8 mouse cellular contexts compared by ENCODE assay signal in genomic region chr10:80180823-80181222, GRCm38 (mm10). TPM values are rescaled to one million over a fixed set of nuclear protein-coding genes. Genes with fewer than 3 reads are reported as not detected.
DNase-seq lines count a peak whose midpoint lies in the region; ATAC-seq lines count a peak whose summit lies in the region.

No protein-coding gene starts in this region.

- H3K4me2 ChIP-seq in heart, embryonic 15.5 days = peak overlapping the region; percentile 89
- peak overlapping the region; percentile 92 for H3K4me2 ChIP-seq in embryonic facial prominence, embryonic 12.5 days (replicated peaks)
- peak overlapping the region; percentile 90 for H3K4me2 ChIP-seq in hindbrain, embryonic 11.5 days (replicated peaks; ENCODE audit: low read depth, low read length)
- peak overlapping the region; percentile 83 for H3K4me2 ChIP-seq in midbrain, embryonic 11.5 days

- 61% methylated on average over 5 of the region's 5 CpGs for WGBS in heart, embryonic 15.5 days
- 14% methylated on average over 5 of the region's 5 CpGs for WGBS in embryonic facial prominence, embryonic 12.5 days
- 50% methylated on average over 5 of the region's 5 CpGs for WGBS in hindbrain, embryonic 11.5 days
- WGBS in midbrain, embryonic 11.5 days = 40% methylated on average over 5 of the region's 5 CpGs

- intact Hi-C loops in heart, postnatal 25 days (cut with DNase I) = no loop called here
- intact Hi-C loops in gastrocnemius, postnatal 36 days (cut with DNase I) = no loop called here

- no peak for DNase-seq in heart, postnatal 25 days (ENCODE audit: low spot score)
- no peak for DNase-seq in hindbrain, embryonic 11.5 days (ENCODE audit: low spot score)
- DNase-seq in midbrain, embryonic 11.5 days (ENCODE audit: low spot score, missing footprints) = peak; percentile 84
- DNase-seq in embryo, embryonic 10 days (ENCODE audit: low spot score) = no peak
- no peak for DNase-seq in gastrocnemius, postnatal 36 days
- DNase-seq in Muller cell, postnatal 12 days (ENCODE audit: inconsistent ontology term) = no peak

- ATAC-seq in heart, embryonic 15.5 days (replicated peaks; ENCODE audit: insufficient number of reproducible peaks, insufficient read depth, low FRiP score, low read depth) = no peak
- ATAC-seq in embryonic facial prominence, embryonic 12.5 days (ENCODE audit: insufficient number of reproducible peaks, insufficient read depth, low FRiP score, low TSS enrichment) = no peak
- ATAC-seq in hindbrain, embryonic 11.5 days (ENCODE audit: low FRiP score) = no peak
- ATAC-seq in midbrain, embryonic 11.5 days (ENCODE audit: low FRiP score) = no peak

- H3K9ac ChIP-seq in heart, embryonic 15.5 days = no peak overlapping the region; the same call in 1 of the 2 replicates
- peak overlapping the region; percentile 96 for H3K9ac ChIP-seq in embryonic facial prominence, embryonic 12.5 days
- H3K9ac ChIP-seq in hindbrain, embryonic 11.5 days (ENCODE audit: low read depth, low read length) = peak overlapping the region; percentile 99
- peak overlapping the region; percentile 97 for H3K9ac ChIP-seq in midbrain, embryonic 11.5 days (ENCODE audit: low read length)

- no peaks in the 10 kb centered on the region for H3K9me3 ChIP-seq in heart, embryonic 15.5 days (replicated peaks)
- H3K9me3 ChIP-seq in embryonic facial prominence, embryonic 12.5 days = no peaks in the 10 kb centered on the region
- H3K9me3 ChIP-seq in hindbrain, embryonic 11.5 days (ENCODE audit: control insufficient read depth, low read length) = no peaks in the 10 kb centered on the region
- no peaks in the 10 kb centered on the region for H3K9me3 ChIP-seq in midbrain, embryonic 11.5 days (ENCODE audit: control insufficient read depth, low read length)

- no peak overlapping the region for H3K27ac ChIP-seq in heart, embryonic 15.5 days
- peak overlapping the region; percentile 83; the same call in 1 of the 2 replicates for H3K27ac ChIP-seq in embryonic facial prominence, embryonic 12.5 days
- H3K27ac ChIP-seq in hindbrain, embryonic 11.5 days (ENCODE audit: low read depth, low read length) = no peak overlapping the region
- H3K27ac ChIP-seq in midbrain, embryonic 11.5 days (ENCODE audit: low read depth, low read length) = peak overlapping the region; percentile 61; the same call in 1 of the 2 replicates

- H3K27me3 ChIP-seq in heart, embryonic 15.5 days = peaks cover 4% of the 10 kb centered on the region; the same call in 1 of the 2 replicates
- H3K27me3 ChIP-seq in embryonic facial prominence, embryonic 12.5 days = no peaks in the 10 kb centered on the region
- H3K27me3 ChIP-seq in hindbrain, embryonic 11.5 days (ENCODE audit: control insufficient read depth, insufficient read depth, low read length) = 0 out of 2 replicates have a peak, but pooled peaks cover 2% of the 10 kb centered on the region
- peaks cover under 1% of the 10 kb centered on the region; the same call in 1 of the 2 replicates for H3K27me3 ChIP-seq in midbrain, embryonic 11.5 days (ENCODE audit: control insufficient read depth, insufficient read depth, low read length)

- H3K4me3 ChIP-seq in heart, embryonic 15.5 days = 0 out of 2 replicates have a peak overlapping the region, but pooled peaks have one; percentile 76
- H3K4me3 ChIP-seq in embryonic facial prominence, embryonic 12.5 days = peak overlapping the region; percentile 74
- H3K4me3 ChIP-seq in hindbrain, embryonic 11.5 days (ENCODE audit: low read depth, low read length) = peak overlapping the region; percentile 93
- peak overlapping the region; percentile 76 for H3K4me3 ChIP-seq in midbrain, embryonic 11.5 days (ENCODE audit: low read depth, low read length)

- peaks cover 31% of the 10 kb centered on the region for H3K4me1 ChIP-seq in heart, embryonic 15.5 days (replicated peaks)
- H3K4me1 ChIP-seq in embryonic facial prominence, embryonic 12.5 days = peaks cover 22% of the 10 kb centered on the region
- H3K4me1 ChIP-seq in hindbrain, embryonic 11.5 days (replicated peaks; ENCODE audit: control insufficient read depth, insufficient read depth, low read length) = peaks cover 14% of the 10 kb centered on the region
- peaks cover 45% of the 10 kb centered on the region for H3K4me1 ChIP-seq in midbrain, embryonic 11.5 days (ENCODE audit: control insufficient read depth, insufficient read depth, low read length)

- H3K36me3 ChIP-seq in heart, embryonic 15.5 days = no peaks in the 10 kb centered on the region
- H3K36me3 ChIP-seq in embryonic facial prominence, embryonic 12.5 days = peaks cover 8% of the 10 kb centered on the region; the same call in 1 of the 2 replicates
- H3K36me3 ChIP-seq in hindbrain, embryonic 11.5 days (ENCODE audit: control insufficient read depth, insufficient read depth, low read length) = no peaks in the 10 kb centered on the region
- peaks cover 4% of the 10 kb centered on the region; the same call in 1 of the 2 replicates for H3K36me3 ChIP-seq in midbrain, embryonic 11.5 days (ENCODE audit: control insufficient read depth, insufficient read depth, low read length)

RNA-seq across cellular contexts. Expression of gene Efna2, which starts 1.5 kb away (rescaled TPM):
- 8.6 and 9.7 TPM in 2 replicates for polyA plus RNA-seq in heart, embryonic 15.5 days (2015; fragmentation: Nextera tagmentation; extraction: Ambion mirVana)
- 1 to 10 TPM in 1 of 2 experiments, under 1 TPM in 1; 0.91 to 1.1 TPM for total RNA-seq in heart, postnatal 25 days (2021)
- 55.8 and 56.9 TPM in 2 replicates for polyA plus RNA-seq in embryonic facial prominence, embryonic 12.5 days (2016; fragmentation: Nextera tagmentation; extraction: Ambion mirVana)
- polyA plus RNA-seq in hindbrain, embryonic 11.5 days (2014; fragmentation: Nextera tagmentation; extraction: Ambion mirVana) = 24.8 and 34.2 TPM in 2 replicates
- 78.1 and 91.7 TPM in 2 replicates for polyA plus RNA-seq in midbrain, embryonic 11.5 days (2014; fragmentation: Nextera tagmentation; extraction: Ambion mirVana)
- under 1 TPM; 0.27 to 0.31 TPM for total RNA-seq in gastrocnemius, postnatal 36 days (2021)

RNA-seq across cellular contexts. Expression of gene 1600002K03Rik, which starts 8.1 kb away (rescaled TPM):
- polyA plus RNA-seq in heart, embryonic 15.5 days (2015; fragmentation: Nextera tagmentation; extraction: Ambion mirVana) = 7.7 and 9.1 TPM in 2 replicates
- 1 to 10 TPM; 4.2 to 5.2 TPM for total RNA-seq in heart, postnatal 25 days (2021)
- 11.6 and 13.0 TPM in 2 replicates for polyA plus RNA-seq in embryonic facial prominence, embryonic 12.5 days (2016; fragmentation: Nextera tagmentation; extraction: Ambion mirVana)
- 7.6 and 9.4 TPM in 2 replicates for polyA plus RNA-seq in hindbrain, embryonic 11.5 days (2014; fragmentation: Nextera tagmentation; extraction: Ambion mirVana)
- polyA plus RNA-seq in midbrain, embryonic 11.5 days (2014; fragmentation: Nextera tagmentation; extraction: Ambion mirVana) = 8.0 and 8.7 TPM in 2 replicates
- total RNA-seq in gastrocnemius, postnatal 36 days (2021) = 1 to 10 TPM; 4.7 to 5.1 TPM

RNA-seq across cellular contexts. Expression of gene Cirbp, which starts 15.0 kb away (rescaled TPM):
- 86.7 and 90.2 TPM in 2 replicates for polyA plus RNA-seq in heart, embryonic 15.5 days (2015; fragmentation: Nextera tagmentation; extraction: Ambion mirVana)
- total RNA-seq in heart, postnatal 25 days (2021) = 10 to 100 TPM; 31.7 to 43.1 TPM
- polyA plus RNA-seq in embryonic facial prominence, embryonic 12.5 days (2016; fragmentation: Nextera tagmentation; extraction: Ambion mirVana) = 151 and 159 TPM in 2 replicates
- 83.4 and 90.4 TPM in 2 replicates for polyA plus RNA-seq in hindbrain, embryonic 11.5 days (2014; fragmentation: Nextera tagmentation; extraction: Ambion mirVana)
- 81.5 and 87.1 TPM in 2 replicates for polyA plus RNA-seq in midbrain, embryonic 11.5 days (2014; fragmentation: Nextera tagmentation; extraction: Ambion mirVana)
- total RNA-seq in gastrocnemius, postnatal 36 days (2021) = 10 to 100 TPM; 22.6 to 28.3 TPM

RNA-seq across cellular contexts. Expression of gene Midn, which starts 32.8 kb away (rescaled TPM):
- polyA plus RNA-seq in heart, embryonic 15.5 days (2015; fragmentation: Nextera tagmentation; extraction: Ambion mirVana) = 11.6 and 16.8 TPM in 2 replicates
- total RNA-seq in heart, postnatal 25 days (2021) = 100 to 1,000 TPM in 1 of 2 experiments, 10 to 100 TPM in 1; 92.1 to 120 TPM
- polyA plus RNA-seq in embryonic facial prominence, embryonic 12.5 days (2016; fragmentation: Nextera tagmentation; extraction: Ambion mirVana) = 33.4 and 35.1 TPM in 2 replicates
- polyA plus RNA-seq in hindbrain, embryonic 11.5 days (2014; fragmentation: Nextera tagmentation; extraction: Ambion mirVana) = 66.7 and 67.1 TPM in 2 replicates
- polyA plus RNA-seq in midbrain, embryonic 11.5 days (2014; fragmentation: Nextera tagmentation; extraction: Ambion mirVana) = 66.0 and 71.3 TPM in 2 replicates
- 10 to 100 TPM; 37.6 to 49.3 TPM for total RNA-seq in gastrocnemius, postnatal 36 days (2021)

RNA-seq across cellular contexts. Expression of gene Cbarp, which starts 40.2 kb away (rescaled TPM):
- 1.7 and 2.9 TPM in 2 replicates for polyA plus RNA-seq in heart, embryonic 15.5 days (2015; fragmentation: Nextera tagmentation; extraction: Ambion mirVana)
- total RNA-seq in heart, postnatal 25 days (2021) = 1 to 10 TPM; 2.4 to 3.1 TPM
- 8.4 and 8.5 TPM in 2 replicates for polyA plus RNA-seq in embryonic facial prominence, embryonic 12.5 days (2016; fragmentation: Nextera tagmentation; extraction: Ambion mirVana)
- polyA plus RNA-seq in hindbrain, embryonic 11.5 days (2014; fragmentation: Nextera tagmentation; extraction: Ambion mirVana) = 15.1 and 16.7 TPM in 2 replicates
- 11.1 and 11.8 TPM in 2 replicates for polyA plus RNA-seq in midbrain, embryonic 11.5 days (2014; fragmentation: Nextera tagmentation; extraction: Ambion mirVana)
- total RNA-seq in gastrocnemius, postnatal 36 days (2021) = 1 to 10 TPM; 1.4 to 2.1 TPM

Comparison
In these comparisons a context has a peak if more than half of its experiments do, and no peak if none do; other contexts are left out.
1. H3K27ac ChIP-seq: peak in embryonic facial prominence, embryonic 12.5 days (single experiment) and midbrain, embryonic 11.5 days (single experiment); none in heart, embryonic 15.5 days (single experiment) and hindbrain, embryonic 11.5 days (single experiment).
2. Peak in every context shown above with its lines, with median percentiles within 50 percentile points of each other: H3K4me2 ChIP-seq and H3K4me3 ChIP-seq.